Mouse (Mus musculus) thymus, postnatal 14 days (tissue): ENCODE results near the gene Eif3l.
"Not testable (repeated sequence)": the region's sequence is repeated elsewhere in the genome, so short reads cannot be mapped to it uniquely, and the experiment has no call there.

ENCODE experiments used
- DNase-seq: peaks from one replicate; pipeline ENCODE4 v3.0.0; 2021

Eif3l gene

DNA sequence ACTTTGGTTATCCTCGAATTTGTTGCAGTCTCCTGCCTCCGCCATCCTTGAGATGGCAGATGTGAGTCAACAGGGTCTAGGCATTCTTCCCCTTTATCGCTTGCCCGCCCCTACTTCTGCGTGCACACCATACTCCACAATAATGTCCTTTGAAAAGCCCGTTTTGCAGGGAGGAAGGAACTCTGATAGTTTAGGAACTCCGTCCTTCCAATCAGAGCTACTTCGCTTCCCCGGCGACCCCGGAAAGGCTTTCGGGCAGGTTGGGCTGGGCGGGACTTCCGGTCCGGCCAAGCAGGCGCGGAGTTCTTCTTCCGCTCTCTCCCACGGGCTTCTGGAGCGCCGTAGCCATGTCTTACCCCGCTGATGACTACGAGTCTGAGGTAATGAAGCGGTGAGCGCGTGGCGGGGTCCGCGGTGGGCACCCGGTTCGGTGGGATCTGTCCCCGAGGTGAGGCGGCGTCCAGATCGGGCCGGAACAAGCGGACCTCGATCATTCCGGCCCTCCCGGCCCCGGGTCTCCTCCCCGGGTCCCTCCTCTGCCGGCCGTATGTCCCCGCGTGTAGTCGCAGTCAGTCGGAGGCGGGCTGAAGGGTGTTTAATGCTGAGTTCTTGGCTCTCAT is at the start of gene Eif3l:
TSS of gene Eif3l (plus strand) at position 267 of the 620 bp plus-strand sequence.
- DNase-seq, result peak; percentile 90

DNA sequence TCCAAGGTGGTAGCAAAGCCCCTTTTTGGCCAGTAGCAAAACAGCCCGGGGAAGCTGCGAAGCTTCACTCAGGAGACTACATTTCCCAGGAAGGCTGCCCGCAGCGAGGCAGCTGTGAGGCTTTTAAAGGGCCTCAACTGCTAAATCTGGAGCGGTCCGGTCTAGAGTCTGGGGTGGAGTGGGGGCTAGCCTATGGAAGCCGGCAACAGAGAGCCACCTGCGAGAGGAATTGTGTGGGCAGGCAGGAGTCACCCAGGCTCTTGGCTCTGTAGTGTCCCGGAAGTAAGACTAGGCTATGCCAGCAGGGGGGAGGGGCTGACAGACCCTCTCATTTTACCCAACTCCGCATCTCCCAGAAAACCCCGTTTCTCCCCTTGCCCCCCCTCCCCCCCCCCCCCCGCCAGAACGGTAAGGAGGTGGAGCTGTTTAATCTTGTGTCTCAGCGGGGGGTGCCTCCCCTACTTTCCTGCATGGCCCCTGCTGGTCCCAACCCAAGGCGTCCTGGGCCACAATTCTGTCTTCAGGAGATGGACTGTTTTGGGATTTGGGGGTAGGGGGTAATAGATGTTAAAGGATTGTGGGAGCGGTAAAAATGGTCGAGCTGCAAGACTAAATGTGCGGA is 49.2 kb upstream of the Eif3l start:
- DNase-seq, result no peak

DNA sequence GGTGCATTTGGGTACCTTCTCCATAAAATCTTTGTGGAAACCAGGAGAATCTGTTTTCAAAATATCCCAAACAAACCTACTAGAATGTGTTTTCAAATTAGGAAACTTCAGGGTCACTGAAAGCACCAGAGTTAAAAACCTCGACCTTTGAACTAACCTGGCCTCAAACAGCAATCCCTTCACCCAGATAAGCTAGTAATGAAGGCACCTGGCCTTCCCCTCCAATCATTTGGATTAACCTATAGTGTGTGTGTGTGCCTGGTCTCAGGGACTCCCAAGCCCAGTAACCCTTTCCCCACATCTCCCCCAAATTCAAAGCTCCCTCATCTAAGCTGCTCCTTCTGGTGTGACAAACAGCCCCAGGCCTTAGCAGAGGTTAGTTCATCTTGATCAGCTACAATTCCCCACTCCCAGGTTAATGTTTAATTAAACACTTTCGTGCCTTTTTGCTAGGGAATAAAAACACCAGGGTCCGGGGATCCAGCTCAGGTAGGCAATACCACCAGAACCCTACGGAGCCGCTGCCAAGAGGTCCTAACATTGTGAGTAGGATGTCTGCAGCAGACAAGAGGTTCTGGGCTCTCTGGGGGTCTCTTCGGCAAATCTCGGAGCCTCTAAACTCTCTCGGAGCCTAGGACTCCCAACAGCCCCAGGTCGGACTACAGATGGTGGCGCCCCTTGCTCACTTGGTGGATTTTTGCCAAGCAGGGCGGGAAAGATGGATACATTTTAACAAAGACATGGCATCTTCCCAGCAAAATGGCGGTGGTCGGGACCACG is 48.3 kb upstream of the Eif3l start:
- no peak for DNase-seq

DNA sequence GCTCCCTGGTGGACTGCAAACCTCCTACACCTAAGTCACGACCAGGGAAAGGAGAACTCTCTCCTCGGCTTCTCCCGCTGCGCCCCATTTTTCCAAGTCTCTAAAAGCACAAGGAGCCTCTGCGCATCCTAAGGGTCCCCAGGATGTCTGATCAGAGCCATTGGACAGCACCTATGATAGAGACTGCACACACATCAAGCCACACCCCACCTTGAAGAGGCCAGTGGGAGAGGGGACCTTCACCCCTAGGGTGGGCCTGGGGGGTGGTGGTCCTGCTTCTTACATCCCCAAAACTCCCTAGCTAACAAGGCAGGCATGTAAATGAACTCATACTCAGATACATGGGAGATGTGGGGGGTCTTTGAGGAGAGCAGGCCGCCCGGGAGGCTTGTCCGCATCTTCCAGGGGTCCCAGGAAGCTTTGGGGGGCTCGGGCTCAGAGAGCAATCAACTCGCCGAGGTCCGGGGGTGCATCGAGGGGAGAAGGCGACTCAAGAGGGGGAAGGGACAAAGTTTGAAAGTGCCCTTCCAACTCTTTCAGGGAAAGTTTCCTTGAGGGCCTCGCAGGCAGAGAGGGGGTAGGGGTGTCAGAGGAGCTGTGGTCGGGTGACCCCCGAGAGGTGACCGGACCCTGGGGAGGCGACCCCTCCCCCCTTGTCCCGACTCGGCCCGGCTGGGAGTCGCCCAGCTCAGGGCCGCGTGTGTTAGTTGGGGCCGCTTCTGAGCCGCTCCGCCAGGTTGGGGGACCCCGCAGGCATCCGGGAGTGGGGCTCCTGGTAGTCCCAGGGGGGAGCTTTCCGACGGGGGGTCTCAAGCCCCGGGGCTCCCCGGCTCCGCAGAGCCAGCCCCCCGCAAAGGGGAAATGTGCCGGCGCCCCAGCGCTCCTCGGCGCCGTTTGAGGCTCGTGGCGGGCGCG is 47.4 kb upstream of the Eif3l start:
- peak; percentile 45 for DNase-seq

DNA sequence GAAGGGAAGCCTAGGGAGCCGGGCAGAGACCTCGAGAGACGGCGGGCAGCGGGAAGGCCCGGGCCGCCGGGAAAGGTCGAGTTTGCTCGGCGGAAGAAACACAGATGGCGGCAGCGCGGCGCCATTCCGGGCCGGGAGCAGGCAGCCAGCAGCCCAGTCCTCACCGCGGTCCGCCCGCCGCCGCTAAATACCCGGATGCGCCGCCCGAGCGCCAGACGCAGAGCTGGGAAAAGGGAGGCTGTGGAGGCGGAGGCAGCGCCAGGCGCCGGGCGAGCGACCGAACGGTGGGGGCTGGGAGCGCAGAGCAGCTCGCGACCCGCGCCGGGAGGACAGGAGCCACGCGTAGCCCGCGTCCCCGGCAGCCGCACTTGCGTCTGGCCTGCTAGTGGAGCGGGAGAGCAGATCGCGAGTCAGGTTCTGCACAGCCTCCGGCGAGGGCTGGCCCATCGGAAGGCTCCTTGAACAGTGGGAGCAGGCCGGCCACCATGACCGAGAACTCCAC is 46.7 kb upstream of the Eif3l start, which contains the start of gene H1f0:
TSS of gene H1f0 (plus strand) at position 214 of the 502 bp plus-strand sequence.
- peak; percentile 90 for DNase-seq

DNA sequence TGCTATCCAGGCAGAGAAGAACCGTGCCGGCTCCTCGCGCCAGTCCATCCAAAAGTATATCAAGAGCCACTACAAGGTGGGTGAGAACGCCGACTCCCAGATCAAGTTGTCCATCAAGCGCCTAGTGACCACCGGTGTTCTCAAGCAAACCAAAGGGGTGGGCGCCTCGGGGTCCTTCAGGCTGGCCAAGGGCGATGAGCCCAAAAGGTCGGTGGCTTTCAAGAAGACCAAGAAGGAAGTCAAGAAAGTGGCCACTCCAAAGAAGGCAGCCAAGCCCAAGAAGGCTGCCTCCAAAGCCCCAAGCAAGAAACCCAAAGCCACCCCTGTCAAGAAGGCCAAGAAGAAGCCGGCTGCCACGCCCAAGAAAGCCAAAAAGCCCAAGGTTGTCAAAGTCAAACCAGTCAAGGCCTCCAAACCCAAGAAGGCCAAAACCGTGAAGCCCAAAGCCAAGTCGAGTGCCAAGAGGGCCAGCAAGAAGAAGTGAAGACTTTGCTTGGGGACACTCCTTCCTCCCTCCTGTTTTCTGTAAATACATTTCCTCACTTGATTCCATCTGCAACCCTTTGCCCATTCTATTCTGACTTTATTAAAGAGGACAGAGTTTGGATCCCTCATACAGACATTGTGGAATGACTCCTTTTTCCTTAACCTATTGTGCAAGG is 46.0 kb upstream of the Eif3l start:
- DNase-seq, result no peak

DNA sequence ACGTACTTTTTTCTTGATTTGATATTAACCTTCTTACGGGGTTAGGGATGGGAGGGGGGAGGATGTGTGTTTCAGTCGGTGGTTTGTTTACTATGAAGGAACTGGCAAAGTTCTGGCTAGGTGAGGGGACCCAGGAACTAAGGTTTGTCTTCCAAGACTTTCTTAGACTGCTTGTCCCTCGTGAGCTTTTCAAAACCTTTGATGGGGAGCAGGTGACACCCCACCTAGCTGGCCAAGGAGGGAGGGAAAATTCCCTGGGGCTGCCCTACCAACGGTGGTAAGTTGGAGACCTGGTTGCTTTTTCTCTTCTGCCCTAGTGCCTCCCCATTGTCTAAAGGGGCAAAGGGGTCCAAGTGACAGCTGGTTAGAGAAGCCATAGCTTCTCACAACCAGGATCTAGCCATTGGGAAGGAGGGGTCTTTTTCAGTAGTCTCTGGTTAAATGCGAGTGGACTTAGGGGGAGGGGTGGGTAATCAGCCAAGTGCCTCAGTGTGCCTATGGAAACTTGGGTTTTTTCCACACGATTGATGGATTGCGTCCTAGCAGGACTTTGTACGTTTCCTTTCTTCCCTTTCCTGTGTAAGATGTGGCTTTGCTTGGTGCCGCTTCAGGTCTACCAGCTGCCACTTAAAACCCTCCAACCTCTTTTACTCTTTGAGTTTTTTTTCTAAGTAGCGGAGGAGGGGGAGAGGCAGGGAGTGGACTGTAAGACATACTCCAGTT is 45.3 kb upstream of the Eif3l start:
- DNase-seq, result peak; percentile 46

DNA sequence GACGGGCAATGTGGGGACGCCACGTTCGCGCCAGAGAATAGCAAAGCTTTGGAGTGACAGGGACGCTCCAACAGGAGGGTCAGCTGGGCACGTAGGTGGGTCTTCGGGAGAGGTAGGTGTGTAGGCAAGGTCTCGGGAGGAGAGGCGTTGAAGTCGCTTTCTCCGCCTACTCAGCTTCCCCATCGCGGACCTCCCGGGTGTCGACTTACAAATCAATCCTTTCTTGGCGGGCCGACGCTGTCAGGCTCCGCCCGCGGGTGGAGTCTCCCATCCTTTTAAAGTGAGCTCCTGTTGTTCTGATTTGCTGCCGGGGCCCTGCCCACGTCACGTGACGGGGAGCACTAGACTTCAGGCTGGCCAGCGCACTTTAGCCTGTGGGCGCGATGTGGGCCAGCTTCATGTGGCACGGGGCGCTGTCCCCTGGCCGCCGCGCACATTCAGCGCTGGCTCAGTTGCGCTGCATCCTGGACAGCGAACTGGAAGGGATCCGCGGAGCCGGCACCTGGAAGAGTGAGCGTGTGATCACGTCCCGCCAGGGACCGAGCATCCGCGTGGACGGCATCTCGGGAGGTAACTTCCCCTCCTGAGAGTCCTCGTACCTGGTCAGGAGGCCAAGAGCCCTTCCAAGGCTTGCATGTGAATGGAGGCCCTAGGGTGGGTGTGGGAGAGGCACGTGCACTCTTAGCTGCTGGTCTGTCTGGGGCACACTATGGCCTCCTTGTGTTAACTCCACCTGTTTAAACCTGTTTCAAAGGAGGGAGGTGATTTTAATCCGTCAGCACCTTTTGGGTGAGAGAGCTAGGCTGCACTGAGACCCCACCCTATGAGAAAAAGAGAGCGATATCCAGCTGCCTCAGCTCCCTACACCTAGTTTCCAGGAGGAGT is 44.2 kb upstream of the Eif3l start:
- DNase-seq, result peak; percentile 69

DNA sequence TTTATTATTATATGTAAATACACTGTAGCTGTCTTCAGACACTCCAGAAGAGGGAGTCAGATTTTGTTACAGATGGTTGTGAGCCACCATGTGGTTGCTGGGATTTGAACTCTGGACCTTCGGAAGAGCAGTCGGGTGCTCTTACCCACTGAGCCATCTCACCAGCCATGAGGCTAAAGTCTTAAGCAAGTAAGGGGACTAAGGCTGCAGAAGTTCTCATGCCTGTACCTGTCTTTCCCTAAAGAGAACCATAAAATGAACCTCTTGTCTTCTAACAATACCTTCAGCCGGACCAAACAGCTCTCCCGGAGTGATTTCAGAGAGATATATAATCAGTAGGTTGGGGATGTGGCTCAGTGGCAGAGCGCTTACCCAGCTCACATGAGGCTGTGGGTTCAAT is 43.1 kb upstream of the Eif3l start:
- DNase-seq, result not testable (repeated sequence)

DNA sequence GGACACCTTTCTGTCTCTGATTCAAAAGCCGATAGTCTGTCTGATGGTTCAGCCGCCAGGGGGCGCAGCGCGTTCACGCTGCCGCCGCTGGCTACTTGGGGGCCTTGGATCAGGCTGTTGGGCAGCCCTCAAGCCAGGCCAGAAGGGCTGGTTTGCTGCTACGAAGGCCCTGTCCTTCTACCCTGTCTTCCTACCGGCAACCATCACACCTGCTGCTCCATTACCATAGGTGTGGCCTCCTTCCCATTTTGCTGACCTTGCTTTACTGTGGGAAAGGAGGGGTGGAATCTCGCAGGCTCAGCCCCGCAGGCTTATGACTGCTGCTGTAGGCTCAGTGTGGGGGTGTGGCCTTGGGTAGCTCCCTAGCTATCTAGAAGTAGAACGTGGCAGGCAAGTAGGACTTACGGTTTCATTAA is 37.1 kb upstream of the Eif3l start:
- peak; percentile 73 for DNase-seq

DNA sequence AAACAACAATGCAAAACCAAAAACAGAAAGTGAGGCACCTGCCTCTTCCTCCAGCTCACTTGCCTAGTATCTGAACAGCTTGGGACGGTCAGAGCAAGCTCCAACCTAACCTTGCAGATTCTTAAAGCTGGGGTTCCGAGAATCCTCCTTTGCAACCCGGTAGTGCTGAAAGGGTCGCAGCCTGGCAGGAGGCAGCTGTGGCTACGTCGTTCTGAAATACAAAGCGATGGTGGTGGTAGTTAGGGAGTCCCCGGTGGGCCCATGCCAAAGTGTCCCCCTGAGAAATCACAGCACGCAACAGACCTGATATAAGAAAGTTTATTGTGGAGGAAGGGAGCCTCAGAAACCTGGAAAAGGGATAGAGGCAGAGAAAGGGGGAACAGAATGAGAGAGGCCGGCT is 36.6 kb upstream of the Eif3l start:
- no peak for DNase-seq

DNA sequence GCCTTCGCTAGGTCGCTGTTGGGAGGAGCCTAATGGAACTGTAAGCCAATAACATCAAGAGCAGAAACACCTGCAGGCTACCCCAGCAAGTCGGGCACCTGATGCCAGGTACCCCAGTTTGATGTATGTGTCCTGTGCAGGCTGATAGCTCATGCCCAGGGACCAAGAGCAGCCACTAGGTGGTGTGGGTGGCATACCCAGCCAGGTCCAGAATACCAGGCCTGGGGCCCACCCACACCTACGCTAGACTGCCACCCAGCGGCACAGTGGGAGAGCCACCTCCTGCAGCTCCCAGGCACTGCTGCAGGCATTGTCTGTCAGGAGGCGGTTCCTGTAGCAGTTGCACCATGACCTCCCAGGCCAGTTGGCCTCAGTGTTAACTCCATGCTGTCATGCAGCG is 36.1 kb upstream of the Eif3l start:
- DNase-seq, result peak; percentile 94

DNA sequence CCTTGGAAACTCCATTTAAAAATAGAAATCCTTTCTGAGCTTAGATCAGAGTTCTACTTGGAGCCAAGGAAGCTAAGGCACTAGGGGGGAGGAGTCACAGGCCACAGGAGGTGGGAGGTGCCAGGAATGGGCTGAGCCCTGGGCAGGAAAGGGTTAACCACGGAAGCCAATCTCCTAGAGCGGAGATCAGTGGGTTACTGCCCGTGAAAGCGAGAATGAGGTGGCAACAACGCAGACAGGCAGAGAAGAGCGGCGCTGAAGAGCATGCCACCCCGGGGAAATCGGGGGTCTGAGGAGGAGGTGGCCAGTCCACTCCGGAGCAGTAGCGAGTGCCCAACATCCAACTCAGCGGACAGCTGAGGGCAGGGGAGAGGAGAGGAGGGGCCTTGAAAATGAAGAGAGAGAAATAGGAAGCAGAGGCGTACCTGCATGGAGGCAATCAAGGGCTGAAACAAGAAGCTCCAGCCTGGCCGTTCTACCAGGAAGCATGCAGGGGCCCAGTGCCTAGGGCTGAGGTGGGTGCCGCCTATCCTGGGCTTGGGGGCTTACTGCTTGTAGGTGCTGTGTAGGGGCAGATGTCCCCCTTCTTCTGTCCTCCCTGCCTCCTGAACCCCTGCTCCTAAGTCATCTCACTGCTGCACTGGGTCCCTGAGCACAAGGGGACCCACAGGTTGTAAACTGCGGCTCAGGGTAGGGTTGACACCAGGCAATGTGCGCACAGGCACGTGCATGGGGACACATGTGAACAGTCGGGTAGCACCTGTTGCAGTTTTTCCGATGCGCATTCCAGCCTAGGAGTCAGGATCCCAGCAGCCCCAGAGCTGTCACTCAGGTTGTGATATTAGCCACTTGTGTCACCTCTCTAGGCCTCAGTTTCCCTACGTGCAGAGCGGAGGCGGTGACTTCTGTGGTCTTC is 34.2 kb upstream of the Eif3l start:
- DNase-seq, result peak; percentile 53

DNA sequence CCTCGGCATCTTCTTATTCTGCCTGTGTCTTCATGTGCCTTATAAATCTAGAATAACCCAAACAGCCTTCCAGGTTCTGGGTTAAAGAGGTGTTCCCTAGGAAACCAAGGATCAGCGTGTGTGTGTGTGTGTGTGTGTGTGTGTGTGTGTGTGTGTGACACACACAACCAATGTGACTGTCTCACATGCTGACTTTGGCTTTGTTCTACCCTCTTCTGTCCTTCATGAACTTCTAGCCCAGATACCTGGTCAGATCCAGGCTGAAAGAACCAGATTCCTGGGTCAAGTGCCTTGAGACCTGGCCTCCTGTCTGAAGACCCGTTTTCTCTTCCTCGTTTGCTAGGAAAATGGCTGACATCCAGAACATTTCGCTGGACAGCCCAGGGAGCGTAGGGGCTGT is 33.4 kb upstream of the Eif3l start, which contains the start of gene Galr3:
TSS of gene Galr3 (plus strand) at position 301 of the 400 bp plus-strand sequence.
- no peak for DNase-seq

DNA sequence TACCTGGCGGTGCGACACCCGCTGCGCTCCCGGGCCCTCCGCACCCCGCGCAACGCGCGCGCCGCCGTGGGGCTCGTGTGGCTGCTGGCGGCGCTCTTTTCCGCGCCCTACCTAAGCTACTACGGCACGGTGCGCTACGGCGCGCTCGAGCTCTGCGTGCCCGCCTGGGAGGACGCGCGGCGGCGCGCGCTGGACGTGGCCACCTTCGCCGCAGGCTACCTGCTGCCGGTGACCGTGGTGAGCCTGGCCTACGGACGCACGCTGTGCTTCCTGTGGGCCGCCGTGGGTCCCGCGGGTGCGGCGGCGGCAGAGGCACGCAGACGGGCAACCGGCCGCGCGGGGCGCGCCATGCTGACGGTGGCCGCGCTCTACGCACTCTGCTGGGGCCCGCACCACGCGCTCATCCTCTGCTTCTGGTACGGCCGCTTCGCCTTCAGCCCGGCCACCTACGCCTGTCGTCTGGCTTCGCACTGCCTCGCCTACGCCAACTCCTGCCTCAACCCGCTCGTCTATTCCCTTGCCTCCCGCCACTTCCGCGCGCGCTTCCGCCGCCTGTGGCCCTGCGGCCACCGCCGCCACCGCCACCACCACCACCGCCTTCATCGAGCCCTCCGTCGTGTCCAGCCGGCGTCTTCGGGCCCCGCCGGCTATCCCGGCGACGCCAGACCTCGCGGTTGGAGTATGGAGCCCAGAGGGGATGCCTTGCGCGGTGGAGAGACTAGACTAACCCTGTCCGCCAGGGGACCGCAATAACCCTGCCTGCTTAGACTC is 32.1 kb upstream of the Eif3l start:
- no peak for DNase-seq

DNA sequence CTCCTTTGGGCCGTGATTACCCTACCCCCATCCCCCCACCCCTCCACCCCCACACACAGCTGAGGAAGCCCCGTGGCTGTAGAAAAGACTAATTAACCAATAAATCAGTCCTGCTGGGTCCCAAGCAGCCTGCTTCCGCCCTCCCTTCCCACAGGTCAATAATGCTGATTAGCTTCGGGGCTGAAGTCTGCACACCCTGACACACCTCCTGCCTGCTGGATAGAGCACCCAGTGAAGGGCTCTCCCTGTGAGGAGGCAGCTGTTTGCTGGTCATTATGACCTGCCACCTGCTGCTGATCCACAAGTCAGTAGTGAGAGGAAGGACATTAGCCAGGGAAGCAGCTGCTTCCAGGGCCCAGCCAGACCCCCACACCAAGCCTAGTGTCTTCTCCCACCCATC is 30.1 kb upstream of the Eif3l start:
- no peak for DNase-seq

DNA sequence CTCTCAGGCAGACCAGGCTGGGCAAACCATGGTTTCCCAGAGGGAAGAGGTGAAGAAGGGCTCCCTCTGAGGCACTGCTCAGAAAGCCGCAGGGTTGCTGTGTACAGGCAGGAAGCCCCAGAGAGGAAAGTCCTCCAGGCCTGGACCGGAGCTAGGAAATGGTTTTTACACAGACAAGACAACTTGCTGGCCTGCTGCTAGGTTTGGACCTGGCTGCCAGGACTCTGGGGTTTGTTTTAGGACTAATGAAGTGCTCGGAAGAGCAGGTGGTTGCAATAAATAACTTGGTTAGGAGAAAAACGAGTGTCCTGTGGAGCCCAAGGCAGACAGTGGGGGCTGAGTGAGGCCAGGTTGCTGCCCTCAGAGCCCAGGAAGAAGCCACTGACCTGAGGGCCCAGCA is 26.8 kb upstream of the Eif3l start:
- no peak for DNase-seq

DNA sequence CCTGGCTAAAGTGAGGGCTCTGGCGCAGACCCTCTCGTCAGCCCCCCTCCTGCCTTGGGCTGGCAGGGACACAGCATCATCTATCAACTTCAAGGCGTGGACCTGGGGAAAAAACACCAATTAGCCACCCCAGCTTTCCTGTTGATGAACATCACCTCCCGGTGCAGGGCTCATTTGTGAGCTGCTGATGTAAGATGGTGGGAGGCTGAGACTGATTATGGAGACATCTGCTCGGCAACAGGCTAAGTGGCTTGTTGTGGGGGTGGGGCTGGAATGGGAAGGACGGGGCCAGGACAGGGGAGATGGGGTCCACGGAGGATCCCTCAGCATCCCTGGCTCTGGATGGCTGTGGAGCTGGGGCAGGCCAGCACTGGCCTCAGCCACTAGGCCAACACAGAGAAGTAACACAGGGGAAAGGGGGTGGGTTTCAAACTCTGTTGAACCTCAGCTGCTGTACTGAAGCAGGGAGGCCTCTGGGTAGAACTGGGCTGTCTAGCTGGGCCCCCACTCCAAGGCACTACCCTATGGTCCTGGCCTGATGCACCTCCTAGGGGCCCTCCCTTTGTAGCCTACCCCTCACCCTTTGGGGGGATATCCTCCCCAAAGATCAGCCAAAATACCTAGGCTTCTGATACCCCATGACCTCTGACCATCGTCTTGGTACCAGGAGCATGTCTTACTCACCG is 24.7 kb upstream of the Eif3l start:
- DNase-seq, result no peak
